Mouse (Mus musculus) thymus, adult 2 months (tissue): ENCODE data around the gene Thegl.

Source experiments
- CTCF ChIP-seq: fragments of 200-500 bp; IDR thresholded peaks from 2 replicates; pipeline ENCODE4 v1.5.1; 2012; ENCODE audit warnings: mild to moderate bottlenecking, control low read depth, low read length, moderate library complexity, borderline replicate concordance; ENCODE audit not compliant: control insufficient read depth, poor library complexity, insufficient read depth; ENCODE audit errors: extremely low read depth
- POLR2A ChIP-seq: fragments of 200-500 bp; IDR thresholded peaks from 2 replicates; pipeline ENCODE4 v1.6.1; 2012; ENCODE audit warnings: mild to moderate bottlenecking, low read length, control low read depth, moderate library complexity; ENCODE audit not compliant: control insufficient read depth, poor library complexity, insufficient read depth; ENCODE audit errors: extremely low read depth

DNA sequence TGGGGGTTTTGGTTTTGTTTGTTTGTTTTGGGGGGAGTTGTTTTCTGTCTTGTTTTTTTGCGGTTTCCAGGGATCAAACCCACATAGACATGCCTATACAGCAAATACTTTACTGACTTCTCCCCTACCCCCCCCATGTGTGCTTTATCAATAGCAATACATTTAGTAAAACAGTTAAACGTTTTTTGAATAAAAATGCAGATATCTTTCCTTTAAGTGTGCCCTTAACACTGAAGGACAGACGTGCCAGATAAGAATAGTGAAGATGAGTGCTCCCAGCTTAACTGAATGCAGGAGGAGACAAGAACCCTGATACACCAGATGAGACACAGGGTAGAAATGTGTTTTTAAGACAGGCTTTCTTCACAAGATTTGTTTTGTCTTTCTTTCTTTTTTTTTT, 4.7 kb upstream of the Thegl start:
- TF ChIP-seq CTCF (no peak), POLR2A (no peak)
